Mouse (Mus musculus) CH12.LX (cell line): ENCODE data around the gene Scgb1b30.

Experiments used
- ETS1 ChIP-seq: conservative IDR thresholded peaks from 2 replicates; pipeline ENCODE4 v1.6.1; 2012; ENCODE audit warnings: low read depth, mild to moderate bottlenecking, inconsistent platforms, low read length, improper control_type of control experiment, moderate library complexity
- NELFE ChIP-seq: IDR thresholded peaks from 2 replicates; pipeline ENCODE4 v1.6.1; 2011; ENCODE audit warnings: low read depth, low read length, improper control_type of control experiment
- POLR2A ChIP-seq: IDR thresholded peaks from 2 replicates; pipeline ENCODE4 v1.6.1; 2011; ENCODE audit warnings: low read depth, mild to moderate bottlenecking, improper control_type of control experiment, low read length
- POLR2AphosphoS2 ChIP-seq: IDR thresholded peaks from 2 replicates; pipeline ENCODE4 v1.6.1; 2011; ENCODE audit warnings: low read depth, low read length, improper control_type of control experiment
- RCOR1 ChIP-seq: conservative IDR thresholded peaks from 2 replicates; pipeline ENCODE4 v1.6.1; 2012; ENCODE audit warnings: low read depth, mild to moderate bottlenecking, inconsistent platforms, low read length, improper control_type of control experiment

GRCm38 (mm10) chr7:34094911-34095481 is at the start of gene Scgb1b30:
- TF ChIP-seq NELFE, result no peak
- TF ChIP-seq POLR2A, result no peak
- TF ChIP-seq POLR2AphosphoS2, result no peak
- no peak for TF ChIP-seq ETS1
- no peak for TF ChIP-seq RCOR1
